Mouse (Mus musculus) cerebellum, adult 2 months (tissue): ENCODE measurements at regions not wholly inside any gene's neighbourhood (a gene's known extent, or its start where the extent isn't known, plus 50 kb on each side); places are given as distances from the start of the nearest gene placed in this dataset.
A peak's percentile ranks its signal among the peaks of the same experiment; 100 is the strongest.

Experiments
- DNase-seq, 2 experiments: peaks; one replicate each; pipeline ENCODE4 v3.0.0; 2021
- H3K27ac ChIP-seq: fragments of 200-500 bp; 2 replicates; pipeline ENCODE4 v1.5.1; 2012; ENCODE audit warnings: low read length, control low read depth, inconsistent platforms; ENCODE audit not compliant: insufficient read depth
- H3K27me3 ChIP-seq: fragments of 200-500 bp; 2 replicates; pipeline ENCODE4 v1.6.1; 2012; ENCODE audit warnings: inconsistent platforms, mild to moderate bottlenecking, low read length, moderate library complexity; ENCODE audit not compliant: control insufficient read depth, insufficient read depth
- H3K4me1 ChIP-seq: fragments of 200-500 bp; 2 replicates; pipeline ENCODE4 v1.6.1; 2011; ENCODE audit warnings: low read length; ENCODE audit not compliant: control insufficient read depth, insufficient read depth
- H3K4me3 ChIP-seq: fragments of 200-500 bp; replicated peaks from 2 replicates; pipeline ENCODE3; 2011; ENCODE audit warnings: mild to moderate bottlenecking, low read depth, low read length, control low read depth; ENCODE audit not compliant: insufficient read depth
- CTCF ChIP-seq: fragments of 200-500 bp; IDR thresholded peaks from 2 replicates; pipeline ENCODE4 v1.5.1; 2011; ENCODE audit warnings: low read depth, mild to moderate bottlenecking, control low read depth, low read length, moderate library complexity, borderline replicate concordance; ENCODE audit not compliant: insufficient read depth
- POLR2A ChIP-seq: fragments of 200-500 bp; IDR thresholded peaks from 2 replicates; pipeline ENCODE4 v1.6.1; 2011; ENCODE audit warnings: low read length, control low read depth, borderline replicate concordance; ENCODE audit not compliant: insufficient read depth
- WGBS: fragments of 180-500 bp; shearing (Covaris S2); methylation state at CpG from one replicate; pipeline ENCODE4 v1.1.7; 2018; 5-methylcytosine and 5-hydroxymethylcytosine counted together

- Histone ChIP-seq H3K4me1 (no peaks in the 10 kb centered on the region), H3K4me3 (no peak overlapping the region), H3K27ac (no peak overlapping the region), H3K27me3 (no peaks in the 10 kb centered on the region)
- 87% methylated on average over 3 of the region's 3 CpGs for WGBS
- no peak for DNase-seq
- no peak for TF ChIP-seq CTCF
- TF ChIP-seq POLR2A: no peak
Observed at GRCm38 (mm10) chr10:24487915-24488314, 107.3 kb upstream of the Ccn2 start.

GRCm38 (mm10) chr10:24490432-24490831 is 104.8 kb upstream of the Ccn2 start:
- H3K27ac ChIP-seq: no peak overlapping the region
- 85% methylated on average over 2 of the region's 2 CpGs for WGBS
- H3K4me1 ChIP-seq: no peaks in the 10 kb centered on the region
- H3K4me3 ChIP-seq: no peak overlapping the region
- no peak for DNase-seq
- no peaks in the 10 kb centered on the region for H3K27me3 ChIP-seq
- TF ChIP-seq POLR2A (no peak), CTCF (no peak)

GRCm38 (mm10) chr10:24491848-24492247 is 103.4 kb upstream of the Ccn2 start:
- no peak for TF ChIP-seq CTCF
- no peak for TF ChIP-seq POLR2A
- no peak for DNase-seq
- no peaks in the 10 kb centered on the region for H3K4me1 ChIP-seq
- no peak overlapping the region for H3K4me3 ChIP-seq
- H3K27me3 ChIP-seq: no peaks in the 10 kb centered on the region
- H3K27ac ChIP-seq: no peak overlapping the region
- 87% methylated on average over 3 of the region's 3 CpGs for WGBS

GRCm38 (mm10) chr10:24493392-24493791 is 101.8 kb upstream of the Ccn2 start:
- Histone ChIP-seq H3K27ac (no peak overlapping the region), H3K27me3 (no peaks in the 10 kb centered on the region), H3K4me3 (no peak overlapping the region), H3K4me1 (no peaks in the 10 kb centered on the region)
- 48% methylated on average over 4 of the region's 4 CpGs for WGBS
- peak in 1 of 2 experiments; percentile 5 for DNase-seq
- no peak for TF ChIP-seq POLR2A
- TF ChIP-seq CTCF: no peak

GRCm38 (mm10) chr10:24493936-24494335 is 101.3 kb upstream of the Ccn2 start:
- DNase-seq: no peak
- Histone ChIP-seq H3K27ac (no peak overlapping the region), H3K27me3 (no peaks in the 10 kb centered on the region), H3K4me3 (no peak overlapping the region), H3K4me1 (no peaks in the 10 kb centered on the region)
- 40% methylated on average over 6 of the region's 6 CpGs for WGBS
- TF ChIP-seq POLR2A: no peak
- no peak for TF ChIP-seq CTCF

GRCm38 (mm10) chr10:24519795-24520512 is 75.3 kb upstream of the Ccn2 start:
- 89% methylated on average over 11 of the region's 11 CpGs for WGBS
- Histone ChIP-seq H3K27ac (no peak overlapping the region), H3K4me3 (no peak overlapping the region), H3K4me1 (no peaks in the 10 kb centered on the region), H3K27me3 (no peaks in the 10 kb centered on the region)
- TF ChIP-seq POLR2A (no peak), CTCF (no peak)
- DNase-seq: no peak

GRCm38 (mm10) chr10:24520515-24520914 is 74.7 kb upstream of the Ccn2 start:
- no peaks in the 10 kb centered on the region for H3K27me3 ChIP-seq
- no peak overlapping the region for H3K4me3 ChIP-seq
- H3K4me1 ChIP-seq: no peaks in the 10 kb centered on the region
- WGBS: 86% methylated on average over 3 of the region's 3 CpGs
- H3K27ac ChIP-seq: no peak overlapping the region
- no peak for DNase-seq
- TF ChIP-seq CTCF (no peak), POLR2A (no peak)

- no peaks in the 10 kb centered on the region for H3K27me3 ChIP-seq
- WGBS: 21% methylated on average over 2 of the region's 2 CpGs
Observed at GRCm38 (mm10) chr10:24532776-24533175, 62.5 kb upstream of the Ccn2 start.

More at GRCm38 (mm10) chr10:24532776-24533175, 62.5 kb upstream of the Ccn2 start:
- no peak for TF ChIP-seq CTCF
- TF ChIP-seq POLR2A: no peak
- Histone ChIP-seq H3K4me1 (no peaks in the 10 kb centered on the region), H3K4me3 (no peak overlapping the region), H3K27ac (no peak overlapping the region)
- no peak for DNase-seq
